Mouse (Mus musculus) forebrain, embryonic 16.5 days (tissue): ENCODE measurements at regions not wholly inside any gene's neighbourhood (a gene's known extent, or its start where the extent isn't known, plus 50 kb on each side); places are given as distances from the start of the nearest gene placed in this dataset.

Experiments used
- ATAC-seq: fragments of 200-750 bp; cut with Nextera tagmentation; 2 replicates; pipeline ENCODE4 v1.8.0; 2017; ENCODE audit warnings: mild to moderate bottlenecking, moderate library complexity
- H3K27ac ChIP-seq: fragments of 300-500 bp; sonication (generic); 2 replicates; pipeline ENCODE4 v1.5.1; 2014; ENCODE audit warnings: low read length, control low read depth
- H3K27me3 ChIP-seq: fragments of 300-500 bp; sonication (generic); replicated peaks from 2 replicates; pipeline ENCODE4 v1.6.1; 2014; ENCODE audit warnings: low read length; ENCODE audit not compliant: control insufficient read depth, insufficient read depth
- H3K36me3 ChIP-seq: fragments of 300-500 bp; sonication (generic); 2 replicates; pipeline ENCODE4 v1.6.1; 2014; ENCODE audit not compliant: control insufficient read depth, insufficient read depth
- H3K4me1 ChIP-seq: fragments of 300-500 bp; sonication (generic); replicated peaks from 2 replicates; pipeline ENCODE4 v1.6.1; 2014; ENCODE audit warnings: low read length; ENCODE audit not compliant: control insufficient read depth, insufficient read depth
- H3K4me2 ChIP-seq: fragments of 300-500 bp; sonication (generic); 2 replicates; pipeline ENCODE4 v1.6.1; 2014; ENCODE audit warnings: mild to moderate bottlenecking, low read length, control low read depth
- H3K4me3 ChIP-seq: fragments of 300-500 bp; sonication (generic); replicated peaks from 2 replicates; pipeline ENCODE4 v1.5.1; 2014; ENCODE audit warnings: mild to moderate bottlenecking, low read length, control low read depth
- H3K9ac ChIP-seq: fragments of 300-500 bp; sonication (generic); replicated peaks from 2 replicates; pipeline ENCODE4 v1.6.1; 2014; ENCODE audit warnings: low read depth, low read length, control low read depth
- H3K9me3 ChIP-seq: fragments of 300-500 bp; sonication (generic); 2 replicates; pipeline ENCODE4 v1.6.1; 2016; ENCODE audit warnings: low read length; ENCODE audit not compliant: control insufficient read depth
- WGBS: fragments of 180-500 bp; shearing (Covaris S2); extraction: QIAGEN DNeasy Blood & Tissue Kit; methylation state at CpG from one replicate; pipeline ENCODE4 v1.1.7; 2014; 5-methylcytosine and 5-hydroxymethylcytosine counted together

GRCm38 (mm10) chr6:117426363-117426762, 258.0 kb downstream of the Cxcl12 start:
- no peak overlapping the region for H3K4me3 ChIP-seq
- H3K27ac ChIP-seq: no peak overlapping the region
- ATAC-seq: no peak
- no peaks in the 10 kb centered on the region; the same call in 1 of the 2 replicates for H3K4me1 ChIP-seq
- H3K27me3 ChIP-seq: no peaks in the 10 kb centered on the region
- 98% methylated on average over 5 of the region's 5 CpGs for WGBS
- no peak overlapping the region for H3K4me2 ChIP-seq
- no peaks in the 10 kb centered on the region for H3K9me3 ChIP-seq
- H3K36me3 ChIP-seq: no peaks in the 10 kb centered on the region
- H3K9ac ChIP-seq: no peak overlapping the region

GRCm38 (mm10) chr6:117427351-117428142, 259.2 kb downstream of the Cxcl12 start:
- H3K27ac ChIP-seq: no peak overlapping the region
- ATAC-seq: 0 out of 2 replicates have a peak, but pooled peaks have one; percentile 33
- H3K9ac ChIP-seq: no peak overlapping the region
- H3K9me3 ChIP-seq: no peaks in the 10 kb centered on the region
- H3K4me3 ChIP-seq: no peak overlapping the region
- H3K4me2 ChIP-seq: no peak overlapping the region
- WGBS: 58% methylated on average over 12 of the region's 12 CpGs
- no peaks in the 10 kb centered on the region; the same call in 1 of the 2 replicates for H3K4me1 ChIP-seq
- H3K36me3 ChIP-seq: no peaks in the 10 kb centered on the region
- H3K27me3 ChIP-seq: no peaks in the 10 kb centered on the region

- H3K4me3 ChIP-seq: no peak overlapping the region
- H3K4me1 ChIP-seq: no peaks in the 10 kb centered on the region; the same call in 1 of the 2 replicates
- WGBS: 87% methylated on average over 11 of the region's 11 CpGs
- H3K27me3 ChIP-seq: no peaks in the 10 kb centered on the region
- H3K27ac ChIP-seq: no peak overlapping the region
- H3K36me3 ChIP-seq: no peaks in the 10 kb centered on the region
- no peak overlapping the region for H3K9ac ChIP-seq
- H3K9me3 ChIP-seq: no peaks in the 10 kb centered on the region
- H3K4me2 ChIP-seq: no peak overlapping the region
- ATAC-seq: no peak
These were observed 260.1 kb downstream of the Cxcl12 start for GRCm38 (mm10) chr6:117428441-117428840.

GRCm38 (mm10) chr6:117430876-117431781, 262.8 kb downstream of the Cxcl12 start:
- no peaks in the 10 kb centered on the region; the same call in 1 of the 2 replicates for H3K4me1 ChIP-seq
- H3K9ac ChIP-seq: no peak overlapping the region
- 81% methylated on average over 15 of the region's 15 CpGs for WGBS
- no peak overlapping the region for H3K4me3 ChIP-seq
- H3K9me3 ChIP-seq: no peaks in the 10 kb centered on the region
- no peak for ATAC-seq
- H3K27ac ChIP-seq: no peak overlapping the region
- no peaks in the 10 kb centered on the region for H3K27me3 ChIP-seq
- H3K4me2 ChIP-seq: no peak overlapping the region
- no peaks in the 10 kb centered on the region for H3K36me3 ChIP-seq

GRCm38 (mm10) chr6:117436851-117437250, 268.5 kb downstream of the Cxcl12 start:
- 90% methylated on average over 3 of the region's 3 CpGs for WGBS
- Histone ChIP-seq H3K4me1 (no peaks in the 10 kb centered on the region; the same call in 1 of the 2 replicates), H3K9me3 (no peaks in the 10 kb centered on the region), H3K4me2 (no peak overlapping the region), H3K4me3 (no peak overlapping the region), H3K9ac (no peak overlapping the region), H3K36me3 (no peaks in the 10 kb centered on the region), H3K27ac (no peak overlapping the region), H3K27me3 (no peaks in the 10 kb centered on the region)
- no peak for ATAC-seq

GRCm38 (mm10) chr6:117437411-117438101, 269.2 kb downstream of the Cxcl12 start:
- 58% methylated on average over 10 of the region's 10 CpGs for WGBS
- Histone ChIP-seq H3K27ac (no peak overlapping the region), H3K9ac (no peak overlapping the region), H3K4me1 (no peaks in the 10 kb centered on the region; the same call in 1 of the 2 replicates), H3K4me2 (no peak overlapping the region), H3K4me3 (no peak overlapping the region), H3K36me3 (no peaks in the 10 kb centered on the region), H3K9me3 (no peaks in the 10 kb centered on the region), H3K27me3 (no peaks in the 10 kb centered on the region)
- no peak for ATAC-seq

GRCm38 (mm10) chr6:117448652-117449051, 280.3 kb downstream of the Cxcl12 start:
- Histone ChIP-seq H3K27ac (no peak overlapping the region), H3K9ac (no peak overlapping the region), H3K36me3 (no peaks in the 10 kb centered on the region), H3K9me3 (no peaks in the 10 kb centered on the region), H3K4me3 (no peak overlapping the region), H3K4me1 (no peaks in the 10 kb centered on the region), H3K27me3 (no peaks in the 10 kb centered on the region), H3K4me2 (no peak overlapping the region)
- 82% methylated on average over 3 of the region's 3 CpGs for WGBS
- no peak for ATAC-seq

- Histone ChIP-seq H3K27ac (no peak overlapping the region), H3K27me3 (no peaks in the 10 kb centered on the region), H3K9ac (no peak overlapping the region), H3K4me3 (no peak overlapping the region), H3K36me3 (no peaks in the 10 kb centered on the region), H3K4me2 (no peak overlapping the region), H3K9me3 (no peaks in the 10 kb centered on the region), H3K4me1 (no peaks in the 10 kb centered on the region)
- WGBS: 85% methylated on average over 5 of the region's 5 CpGs
- no peak for ATAC-seq
These were observed 282.7 kb downstream of the Cxcl12 start for GRCm38 (mm10) chr6:117451001-117451400.

- Histone ChIP-seq H3K9me3 (no peaks in the 10 kb centered on the region), H3K4me2 (no peak overlapping the region), H3K9ac (no peak overlapping the region), H3K27me3 (no peaks in the 10 kb centered on the region), H3K36me3 (no peaks in the 10 kb centered on the region), H3K4me1 (no peaks in the 10 kb centered on the region), H3K4me3 (no peak overlapping the region), H3K27ac (no peak overlapping the region)
- ATAC-seq: no peak
- 33% methylated on average over 5 of the region's 5 CpGs for WGBS
These were observed 291.9 kb downstream of the Cxcl12 start for GRCm38 (mm10) chr6:117460193-117460592.
